Mouse (Mus musculus) intestine, embryonic 15.5 days (tissue): Measurements from ENCODE around the gene Gm14308. TPM values are rescaled to one million over a fixed set of nuclear protein-coding genes. Genes with fewer than 3 reads are reported as not detected.
"Not testable (repeated sequence)": the region's sequence is repeated elsewhere in the genome, so short reads cannot be mapped to it uniquely, and the experiment has no call there.

Experiments used
- ATAC-seq: fragments of 200-750 bp; cut with Nextera tagmentation; 2 replicates; pipeline ENCODE4 v1.8.0; 2017; ENCODE audit warnings: moderate TSS enrichment, moderate library complexity
- H3K27ac ChIP-seq: fragments of 300-500 bp; sonication (generic); 2 replicates; pipeline ENCODE4 v1.5.1; 2015; ENCODE audit warnings: mild to moderate bottlenecking, inconsistent platforms
- H3K27me3 ChIP-seq: fragments of 300-500 bp; sonication (generic); replicated peaks from 2 replicates; pipeline ENCODE4 v1.6.1; 2015; ENCODE audit warnings: inconsistent platforms
- H3K36me3 ChIP-seq: fragments of 300-500 bp; sonication (generic); 2 replicates; pipeline ENCODE4 v1.6.1; 2015; ENCODE audit warnings: inconsistent platforms
- H3K4me1 ChIP-seq: fragments of 300-500 bp; sonication (generic); replicated peaks from 2 replicates; pipeline ENCODE4 v1.6.1; 2015; ENCODE audit warnings: inconsistent platforms
- H3K4me2 ChIP-seq: fragments of 300-500 bp; sonication (generic); replicated peaks from 2 replicates; pipeline ENCODE4 v1.6.1; 2015; ENCODE audit warnings: mild to moderate bottlenecking, inconsistent platforms
- H3K4me3 ChIP-seq: fragments of 300-500 bp; sonication (generic); replicated peaks from 2 replicates; pipeline ENCODE4 v1.5.1; 2015; ENCODE audit warnings: inconsistent platforms
- H3K9ac ChIP-seq: fragments of 300-500 bp; sonication (generic); 2 replicates; pipeline ENCODE4 v1.6.1; 2015; ENCODE audit warnings: inconsistent platforms
- H3K9me3 ChIP-seq: fragments of 300-500 bp; sonication (generic); 2 replicates; pipeline ENCODE4 v1.6.1; 2016; ENCODE audit warnings: inconsistent platforms
- WGBS: fragments of 180-500 bp; shearing (Covaris S2); methylation state at CpG from one replicate; pipeline ENCODE4 v1.1.7; 2015; 5-methylcytosine and 5-hydroxymethylcytosine counted together
- polyA plus RNA-seq: library from polyadenylated mRNA; unstranded; fragments of >200 nt; fragmentation: Nextera tagmentation; extraction: Ambion mirVana; gene quantifications from 2 replicates; pipeline ENCODE4 v1.2.1, GENCODE M21; 2015

Gene Gm14308
- 17.6 and 19.3 TPM in 2 replicates for polyA plus RNA-seq

DNA sequence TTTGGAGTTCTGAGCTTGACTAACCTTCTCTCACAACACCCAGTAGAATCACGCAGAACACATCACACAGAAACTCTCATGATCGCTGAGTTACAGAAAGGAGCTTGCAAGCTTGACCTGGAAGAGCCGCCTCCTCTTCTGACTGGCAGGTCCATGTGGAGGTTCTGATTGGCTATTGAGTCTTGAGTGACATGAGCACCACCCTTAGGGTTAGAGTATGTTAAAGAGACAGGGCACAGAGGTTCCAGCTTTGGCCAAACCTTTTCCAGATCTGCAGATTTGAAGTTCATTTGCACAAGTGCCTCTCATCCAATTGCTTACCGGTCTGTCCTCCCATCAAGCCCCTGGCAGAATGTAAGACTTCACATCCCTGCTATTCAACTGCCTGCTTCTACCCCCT is at the start of gene Gm14308:
Gene Gm14308 (minus strand): TSS at position 101 of the 400 bp plus-strand sequence.
- not testable (repeated sequence) for H3K4me3 ChIP-seq, H3K27ac ChIP-seq, H3K9me3 ChIP-seq, H3K4me2 ChIP-seq, H3K4me1 ChIP-seq, H3K36me3 ChIP-seq, ATAC-seq, H3K9ac ChIP-seq, H3K27me3 ChIP-seq
- no CpG with 5 or more reads among the region's 4 CpGs for WGBS

DNA sequence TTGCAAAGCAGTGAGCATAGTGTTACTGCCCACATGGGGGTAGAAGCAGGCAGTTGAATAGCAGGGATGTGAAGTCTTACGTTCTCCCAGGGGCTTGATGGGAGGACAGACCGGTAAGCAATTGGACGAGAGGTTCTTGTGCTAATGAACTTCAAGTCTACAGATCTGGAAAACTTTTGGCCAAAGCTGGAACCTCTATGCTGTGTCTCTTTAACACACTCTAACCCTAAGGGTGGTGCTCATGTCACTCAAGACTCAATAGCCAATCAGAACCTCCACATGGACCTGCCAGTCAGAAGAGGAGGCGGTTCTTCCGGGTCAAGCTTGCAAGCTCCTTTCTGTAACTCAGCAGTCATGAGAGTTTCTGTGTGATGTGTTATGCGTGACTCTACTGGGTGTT is 34.1 kb upstream of the Gm14308 start, which contains the start of gene Zfp973:
Gene Zfp973 (plus strand): TSS at position 301 of the 400 bp plus-strand sequence.
- not testable (repeated sequence) for ATAC-seq, H3K4me1 ChIP-seq
- no CpG with 5 or more reads among the region's 6 CpGs for WGBS

More for the DNA sequence above, 34.1 kb upstream of the Gm14308 start, which contains the start of gene Zfp973:
- H3K9ac ChIP-seq, H3K36me3 ChIP-seq, H3K4me2 ChIP-seq, H3K27ac ChIP-seq, H3K4me3 ChIP-seq, H3K9me3 ChIP-seq, H3K27me3 ChIP-seq: not testable (repeated sequence)

Other genes starting within 250 kb of the Gm14308 start
- 13.0 and 14.4 TPM in 2 replicates for gene Gm14435, start 212.8 kb downstream of the Gm14308 start, polyA plus RNA-seq
- gene Gm14434, start 149.6 kb downstream of the Gm14308 start, polyA plus RNA-seq, result 1.6 and 14.1 TPM in 2 replicates
- not detected in 2 replicates for gene Zfp967, start 115.3 kb downstream of the Gm14308 start, polyA plus RNA-seq
- gene Zfp973, start 34.2 kb upstream of the Gm14308 start, polyA plus RNA-seq, result 7.8 and 8.8 TPM in 2 replicates
- gene Gm14305, start 72.0 kb upstream of the Gm14308 start, polyA plus RNA-seq, result 22.8 and 24.9 TPM in 2 replicates
- 11.2 and 11.3 TPM in 2 replicates for gene Gm14295, start 162.3 kb upstream of the Gm14308 start, polyA plus RNA-seq
- gene Gm14408, start 194.8 kb upstream of the Gm14308 start, polyA plus RNA-seq, result not detected in 2 replicates